Mouse (Mus musculus): ENCODE measurements around the gene Prmt3.

- TF ChIP-seq E2F4 (IDR thresholded peaks at IDR 0.05; ENCODE audit: insufficient read depth) (no peak), POLR2A (IDR thresholded peaks at IDR 0.05; ENCODE audit: insufficient read length, low read depth) (no peak), USF1 (IDR thresholded peaks at IDR 0.05; ENCODE audit: low read depth) (no peak), MYOG (IDR thresholded peaks at IDR 0.05; ENCODE audit: control insufficient read depth in 1 of 3, insufficient read depth in 1 of 3, insufficient read length in 2 of 3, low read depth in 2 of 3) (no peak), POLR2AphosphoS2 (IDR thresholded peaks at IDR 0.05; ENCODE audit: insufficient read length, low read depth) (no peak), MAX (IDR thresholded peaks at IDR 0.05; ENCODE audit: low read depth) (no peak), REST (IDR thresholded peaks at IDR 0.05; ENCODE audit: insufficient read depth, insufficient read length) (no peak), SRF (IDR thresholded peaks at IDR 0.05; ENCODE audit: control insufficient read depth, insufficient read length, low read depth) (no peak)
Measured at GRCm38 (mm10) chr7:49804638-49805165, 26.6 kb downstream of the Prmt3 start.

Measured in myocyte (in vitro differentiated cells).